14 mouse cellular contexts compared by ENCODE assay signal in the genomic region with DNA sequence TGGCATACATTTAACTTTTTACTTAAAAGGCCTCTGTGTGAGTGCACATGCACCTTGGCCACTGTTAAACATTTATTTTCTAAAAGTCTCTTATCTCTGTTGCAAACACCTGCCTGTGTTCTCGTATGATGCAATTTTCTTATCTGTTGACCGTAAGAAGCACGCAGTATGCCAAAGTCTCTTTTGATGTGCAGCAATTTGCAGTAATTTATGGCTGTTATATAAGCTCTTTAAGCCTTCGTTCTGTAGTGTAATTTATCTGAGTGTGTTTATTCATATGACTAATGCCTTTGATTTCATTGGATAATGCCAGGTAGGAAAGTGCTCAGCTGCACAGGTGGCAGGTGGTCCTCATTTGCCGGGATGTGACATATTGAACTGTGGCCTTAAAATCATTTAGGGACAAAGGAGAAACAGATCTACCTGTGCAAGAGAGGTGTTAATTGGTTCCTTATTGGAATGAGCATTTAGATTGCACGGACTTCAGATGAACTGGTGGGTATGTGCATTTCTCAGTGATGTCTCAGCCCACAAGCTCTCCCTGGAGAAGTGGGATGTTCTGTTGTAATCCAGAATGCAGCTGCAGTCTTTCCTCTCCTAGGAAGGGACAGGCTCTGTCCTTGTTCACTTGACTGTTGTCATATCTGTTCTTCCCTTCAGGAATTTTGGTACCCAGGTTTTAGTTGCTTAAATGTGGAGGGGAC.
"Had no signal": no experiment of that assay in that cellular context is flagged by ENCODE, and none has a peak within 500 bp of the region (broad histone marks: within the 10 kb centered on the region; RNA-seq: fewer than 3 reads in every experiment).

No protein-coding gene starts in this region.

- H3K27ac ChIP-seq: kidney, embryonic 15.5 days; limb, embryonic 15.5 days; liver, embryonic 15.5 days; neural tube, embryonic 15.5 days had no signal

- H3K36me3 ChIP-seq: limb, embryonic 15.5 days; liver, embryonic 15.5 days; neural tube, embryonic 15.5 days had no signal

- H3K27me3 ChIP-seq: kidney, embryonic 15.5 days; limb, embryonic 15.5 days; liver, embryonic 15.5 days; lung, embryonic 15.5 days; neural tube, embryonic 15.5 days had no signal

- H3K4me2 ChIP-seq: kidney, embryonic 15.5 days; limb, embryonic 15.5 days; liver, embryonic 15.5 days; lung, embryonic 15.5 days; neural tube, embryonic 15.5 days had no signal

- H3K4me3 ChIP-seq: kidney, embryonic 15.5 days; limb, embryonic 15.5 days; liver, embryonic 15.5 days; lung, embryonic 15.5 days; myocyte; neural tube, embryonic 15.5 days had no signal

- H3K9me3 ChIP-seq: kidney, embryonic 15.5 days; limb, embryonic 15.5 days; liver, embryonic 15.5 days; lung, embryonic 15.5 days; neural tube, embryonic 15.5 days had no signal

- DNase-seq: kidney, adult 2 months; kidney, postnatal 14 days; layer of hippocampus, adult 9-11 months; layer of hippocampus, postnatal 36 days; midbrain, embryonic 14.5 days; right cerebral cortex, postnatal 4 days; thymus, adult 2 months; thymus, postnatal 25 days had no signal

- H3K4me1 ChIP-seq: kidney, embryonic 15.5 days; neural tube, embryonic 15.5 days had no signal

- H3K9ac ChIP-seq: kidney, embryonic 15.5 days; limb, embryonic 15.5 days; liver, embryonic 15.5 days; lung, embryonic 15.5 days; neural tube, embryonic 15.5 days had no signal
